9 mouse cellular contexts compared by ENCODE assay signal in genomic region chrX:99137928-99138740, GRCm38 (mm10). TPM values are rescaled to one million over a fixed set of nuclear protein-coding genes. Genes with fewer than 3 reads are reported as not detected.
DNase-seq lines count a peak whose midpoint lies in the region; ATAC-seq and TF ChIP-seq lines count a peak whose summit lies in the region.
"Had no signal": no experiment of that assay in that cellular context is flagged by ENCODE, and none has a peak within 500 bp of the region (broad histone marks: within the 10 kb centered on the region; RNA-seq: fewer than 3 reads in every experiment).

No protein-coding gene starts in this region.

- no peak for ATAC-seq in forebrain, postnatal 0 days
- no peak for ATAC-seq in limb, embryonic 12.5 days (ENCODE audit: insufficient number of reproducible peaks, insufficient read depth, low FRiP score, low TSS enrichment, low read depth)
- no peak for ATAC-seq in neural tube, embryonic 14.5 days (ENCODE audit: low read depth)
- no peak for ATAC-seq in frontal cortex, adult (ENCODE audit: low TSS enrichment)

- TF ChIP-seq CTCF in layer of hippocampus, adult 2 months (conservative IDR thresholded peaks at IDR 0.05) = no peak
- TF ChIP-seq CTCF in forebrain, postnatal 0 days (IDR thresholded peaks at IDR 0.05; ENCODE audit: low read depth) = no peak

- H3K36me3 ChIP-seq in forebrain, postnatal 0 days (ENCODE audit: insufficient read depth) = no peaks in the 10 kb centered on the region
- H3K36me3 ChIP-seq in limb, embryonic 12.5 days = no peaks in the 10 kb centered on the region
- no peaks in the 10 kb centered on the region for H3K36me3 ChIP-seq in neural tube, embryonic 14.5 days (ENCODE audit: control insufficient read depth, insufficient read depth, low read length)
- H3K36me3 ChIP-seq: G1E had no signal

- DNase-seq in layer of hippocampus, adult 2 months (ENCODE audit: low spot score in 2 of 2) = no peak
- DNase-seq in layer of hippocampus, postnatal 10 days (ENCODE audit: low spot score in 2 of 2) = no peak
- no peak for DNase-seq in forebrain, postnatal 0 days
- DNase-seq in ovary, postnatal 36 days (ENCODE audit: low spot score) = no peak
- no peak for DNase-seq in cerebellum, adult 18-20 months

- H3K9me3 ChIP-seq in forebrain, postnatal 0 days (ENCODE audit: low read length) = no peaks in the 10 kb centered on the region
- no peaks in the 10 kb centered on the region for H3K9me3 ChIP-seq in limb, embryonic 12.5 days
- no peaks in the 10 kb centered on the region for H3K9me3 ChIP-seq in neural tube, embryonic 14.5 days (ENCODE audit: control insufficient read depth, low read length)
- H3K9me3 ChIP-seq: G1E had no signal

- peaks cover 13% of the 10 kb centered on the region; the same call in 1 of the 2 replicates for H3K4me1 ChIP-seq in forebrain, postnatal 0 days (ENCODE audit: insufficient read depth)
- peaks cover 33% of the 10 kb centered on the region for H3K4me1 ChIP-seq in limb, embryonic 12.5 days (replicated peaks)
- peaks cover 23% of the 10 kb centered on the region; the same call in 1 of the 2 replicates for H3K4me1 ChIP-seq in neural tube, embryonic 14.5 days (ENCODE audit: control insufficient read depth, insufficient read depth, low read length)

- no peaks in the 10 kb centered on the region for H3K27me3 ChIP-seq in forebrain, postnatal 0 days (ENCODE audit: insufficient read depth, low read length)
- H3K27me3 ChIP-seq in limb, embryonic 12.5 days = peaks cover 77% of the 10 kb centered on the region
- no peaks in the 10 kb centered on the region for H3K27me3 ChIP-seq in neural tube, embryonic 14.5 days (ENCODE audit: control insufficient read depth, insufficient read depth, low read length)

- 28% methylated on average over 9 of the region's 9 CpGs for WGBS in forebrain, postnatal 0 days
- WGBS in limb, embryonic 12.5 days = 22% methylated on average over 9 of the region's 9 CpGs
- 14% methylated on average over 9 of the region's 9 CpGs for WGBS in neural tube, embryonic 14.5 days

- H3K4me3 ChIP-seq in layer of hippocampus, adult 2 months = peak overlapping the region; percentile 65
- H3K4me3 ChIP-seq in forebrain, postnatal 0 days (ENCODE audit: low read depth, low read length) = peak overlapping the region; percentile 56
- H3K4me3 ChIP-seq in limb, embryonic 12.5 days (replicated peaks) = peak overlapping the region; percentile 67
- peak overlapping the region; percentile 60 for H3K4me3 ChIP-seq in neural tube, embryonic 14.5 days (ENCODE audit: low read depth, low read length)

- H3K27ac ChIP-seq in layer of hippocampus, adult 2 months = no peak overlapping the region
- peak overlapping the region; percentile 84 for H3K27ac ChIP-seq in forebrain, postnatal 0 days (ENCODE audit: low read depth, low read length)
- H3K27ac ChIP-seq in limb, embryonic 12.5 days = peak overlapping the region; percentile 82
- H3K27ac ChIP-seq in neural tube, embryonic 14.5 days (ENCODE audit: low read depth, low read length) = no peak overlapping the region; the same call in 1 of the 2 replicates

- H3K9ac ChIP-seq in forebrain, postnatal 0 days = peak overlapping the region; percentile 67
- H3K9ac ChIP-seq in limb, embryonic 12.5 days (replicated peaks) = peak overlapping the region; percentile 93
- peak overlapping the region; percentile 74 for H3K9ac ChIP-seq in neural tube, embryonic 14.5 days (replicated peaks; ENCODE audit: low read depth, low read length)

- peak overlapping the region; percentile 62 for H3K4me2 ChIP-seq in forebrain, postnatal 0 days (ENCODE audit: low read depth)
- peak overlapping the region; percentile 77 for H3K4me2 ChIP-seq in limb, embryonic 12.5 days
- peak overlapping the region; percentile 66 for H3K4me2 ChIP-seq in neural tube, embryonic 14.5 days (ENCODE audit: low read depth, low read length)

RNA-seq across cellular contexts. Expression of gene Efnb1, which starts 2.2 kb away (rescaled TPM):
- 10 to 100 TPM; 11.8 to 17.5 TPM for total RNA-seq in layer of hippocampus, adult 2 months (2021)
- 10 to 100 TPM; 11.1 to 13.8 TPM for total RNA-seq in layer of hippocampus, postnatal 10 days (2021)
- 36.5 and 48.9 TPM in 2 replicates for total RNA-seq in forebrain, postnatal 0 days (2014; rRNA removed)
- polyA plus RNA-seq in forebrain, postnatal 0 days (2015; fragmentation: Nextera tagmentation; extraction: Ambion mirVana) = 26.6 and 29.6 TPM in 2 replicates
- 58.3 and 62.7 TPM in 2 replicates for polyA plus RNA-seq in limb, embryonic 12.5 days (2016; fragmentation: Nextera tagmentation; extraction: Ambion mirVana)
- polyA plus RNA-seq in neural tube, embryonic 14.5 days (2014; fragmentation: Nextera tagmentation; extraction: Ambion mirVana) = 10.1 and 21.5 TPM in 2 replicates
- total RNA-seq: G1E had no signal
- polyA plus RNA-seq: G1E had no signal

Comparison
In these comparisons a context has a peak if more than half of its experiments do, and no peak if none do; other contexts are left out.
1. H3K27ac ChIP-seq: peak in forebrain, postnatal 0 days (single experiment) and limb, embryonic 12.5 days (single experiment); none in layer of hippocampus, adult 2 months (single experiment) and neural tube, embryonic 14.5 days (single experiment).
2. Peak in every context shown above with its lines, with median percentiles within 50 percentile points of each other: H3K4me3 ChIP-seq, H3K4me2 ChIP-seq and H3K9ac ChIP-seq.